Mouse (Mus musculus) heart, embryonic 12.5 days (tissue): Measurements from ENCODE around the gene Spert. TPM values are rescaled to one million over a fixed set of nuclear protein-coding genes. Genes with fewer than 3 reads are reported as not detected.
A peak's percentile ranks its signal among the peaks of the same experiment; 100 is the strongest.

ENCODE experiments used
- ATAC-seq: fragments of 200-750 bp; cut with Nextera tagmentation; 2 replicates; pipeline ENCODE4 v1.8.0; 2017; ENCODE audit warnings: moderate TSS enrichment, moderate library complexity; ENCODE audit not compliant: insufficient number of reproducible peaks, low FRiP score
- H3K27ac ChIP-seq: fragments of 300-500 bp; sonication (generic); 2 replicates; pipeline ENCODE4 v1.5.1; 2016; ENCODE audit warnings: mild to moderate bottlenecking, moderate library complexity; ENCODE audit not compliant: poor library complexity, severe bottlenecking
- H3K27me3 ChIP-seq: fragments of 300-500 bp; sonication (generic); replicated peaks from 2 replicates; pipeline ENCODE4 v1.6.1; 2016; ENCODE audit warnings: mild to moderate bottlenecking, moderate library complexity
- H3K36me3 ChIP-seq: fragments of 300-500 bp; sonication (generic); 2 replicates; pipeline ENCODE4 v1.6.1; 2016; ENCODE audit warnings: mild to moderate bottlenecking, moderate library complexity
- H3K4me1 ChIP-seq: fragments of 300-500 bp; sonication (generic); replicated peaks from 2 replicates; pipeline ENCODE4 v1.6.1; 2016; ENCODE audit warnings: mild to moderate bottlenecking
- H3K4me2 ChIP-seq: fragments of 300-500 bp; sonication (generic); 2 replicates; pipeline ENCODE4 v1.6.1; 2016; ENCODE audit warnings: mild to moderate bottlenecking, moderate library complexity
- H3K4me3 ChIP-seq: fragments of 300-500 bp; sonication (generic); 2 replicates; pipeline ENCODE4 v1.5.1; 2016; ENCODE audit warnings: mild to moderate bottlenecking
- H3K9ac ChIP-seq: fragments of 300-500 bp; sonication (generic); 2 replicates; pipeline ENCODE4 v1.6.1; 2016; ENCODE audit warnings: mild to moderate bottlenecking, moderate library complexity
- H3K9me3 ChIP-seq: fragments of 300-500 bp; sonication (generic); replicated peaks from 2 replicates; pipeline ENCODE4 v1.6.1; 2016; ENCODE audit warnings: mild to moderate bottlenecking, moderate library complexity
- WGBS: fragments of 180-500 bp; shearing (Covaris S2); methylation state at CpG from one replicate; pipeline ENCODE4 v1.1.7; 2016; 5-methylcytosine and 5-hydroxymethylcytosine counted together
- polyA plus RNA-seq: library from polyadenylated mRNA; unstranded; fragments of >200 nt; fragmentation: Nextera tagmentation; extraction: Ambion mirVana; gene quantifications from 2 replicates; pipeline ENCODE4 v1.2.1, GENCODE M21; 2016

Gene Spert
- polyA plus RNA-seq: not detected in 2 replicates

- ATAC-seq: no peak
- Histone ChIP-seq H3K4me3 (no peak within 1 kb of the TSS), H3K36me3 (no peaks in the 10 kb centered on the region), H3K4me2 (no peak within 1 kb of the TSS), H3K9me3 (no peaks in the 10 kb centered on the region), H3K27ac (no peak within 1 kb of the TSS), H3K4me1 (no peaks in the 10 kb centered on the region), H3K9ac (no peak within 1 kb of the TSS), H3K27me3 (no peaks in the 10 kb centered on the region)
- WGBS: 59% methylated on average over 3 of the region's 3 CpGs
Observed at GRCm38 (mm10) chr14:75592978-75593377, at the start of gene Spert. Gene Spert, minus strand, starts transcription at chr14:75593116.

- Histone ChIP-seq H3K9ac (no peak within 1 kb of the TSS), H3K4me2 (no peak within 1 kb of the TSS), H3K9me3 (0 out of 2 replicates have a peak, but pooled peaks cover 4% of the 10 kb centered on the region), H3K27ac (no peak within 1 kb of the TSS), H3K36me3 (no peaks in the 10 kb centered on the region), H3K4me3 (no peak within 1 kb of the TSS), H3K4me1 (no peaks in the 10 kb centered on the region), H3K27me3 (no peaks in the 10 kb centered on the region)
- no peak for ATAC-seq
- 78% methylated on average over 8 of the region's 8 CpGs for WGBS
Observed at GRCm38 (mm10) chr14:75642080-75642479, 49.2 kb upstream of the Spert start, which contains the start of gene Erich6b. Gene Erich6b, plus strand, starts transcription at chr14:75642259.

DNA sequence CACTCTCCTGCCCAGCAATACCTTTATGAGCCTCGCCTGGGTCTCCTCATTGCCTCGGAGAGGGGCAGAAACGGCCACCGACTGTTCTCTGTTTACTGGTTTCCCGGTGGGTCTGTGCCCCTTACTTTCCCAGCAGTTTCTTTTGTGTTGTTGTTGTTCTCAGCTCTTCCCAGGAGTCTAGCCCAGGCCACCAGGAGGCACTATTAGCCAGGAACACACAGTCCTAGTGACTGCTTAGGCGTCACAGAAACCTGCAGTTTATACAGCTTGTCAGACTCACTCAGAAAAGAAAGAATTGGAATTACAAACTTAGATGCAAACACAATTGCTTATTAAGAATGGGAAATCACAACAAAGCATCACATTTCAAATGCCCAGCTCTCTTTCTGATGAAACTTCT is 48.5 kb upstream of the Spert start:
- WGBS: 67% methylated on average over 6 of the region's 6 CpGs

DNA sequence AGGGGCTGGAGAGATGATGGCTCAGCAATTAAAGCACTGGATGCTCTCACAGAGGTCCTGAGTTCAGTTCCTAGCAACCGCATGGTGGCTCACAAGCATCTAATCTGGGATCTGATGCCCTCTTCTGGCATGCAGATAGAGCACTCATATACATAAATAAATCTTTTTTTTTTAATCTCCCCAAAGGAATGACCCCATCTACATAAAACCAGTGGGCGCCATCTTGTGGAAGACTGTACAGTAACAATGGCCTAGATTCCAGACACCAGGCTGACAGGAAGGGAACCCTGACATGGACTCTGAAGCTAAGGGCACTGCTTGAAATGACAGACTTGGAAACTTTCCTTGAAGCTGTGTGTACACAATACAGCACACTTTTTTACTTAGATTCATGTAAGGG is 47.9 kb upstream of the Spert start:
- no peak for ATAC-seq
- no peak overlapping the region for H3K4me2 ChIP-seq
- 78% methylated on average over 2 of the region's 2 CpGs for WGBS
- 0 out of 2 replicates have a peak, but pooled peaks cover 4% of the 10 kb centered on the region for H3K9me3 ChIP-seq
- no peak overlapping the region for H3K4me3 ChIP-seq
- H3K36me3 ChIP-seq: no peaks in the 10 kb centered on the region
- H3K27ac ChIP-seq: no peak overlapping the region
- H3K9ac ChIP-seq: no peak overlapping the region
- no peaks in the 10 kb centered on the region for H3K27me3 ChIP-seq
- peaks cover 6% of the 10 kb centered on the region; the same call in 1 of the 2 replicates for H3K4me1 ChIP-seq

More for the DNA sequence above, 48.5 kb upstream of the Spert start:
- H3K27me3 ChIP-seq: no peaks in the 10 kb centered on the region
- no peak overlapping the region for H3K4me2 ChIP-seq
- no peak for ATAC-seq
- H3K27ac ChIP-seq: no peak overlapping the region
- H3K9ac ChIP-seq: no peak overlapping the region
- H3K36me3 ChIP-seq: no peaks in the 10 kb centered on the region
- H3K4me3 ChIP-seq: no peak overlapping the region
- 0 out of 2 replicates have a peak, but pooled peaks cover 4% of the 10 kb centered on the region for H3K9me3 ChIP-seq
- H3K4me1 ChIP-seq: 0 out of 2 replicates have a peak, but pooled peaks cover under 1% of the 10 kb centered on the region

DNA sequence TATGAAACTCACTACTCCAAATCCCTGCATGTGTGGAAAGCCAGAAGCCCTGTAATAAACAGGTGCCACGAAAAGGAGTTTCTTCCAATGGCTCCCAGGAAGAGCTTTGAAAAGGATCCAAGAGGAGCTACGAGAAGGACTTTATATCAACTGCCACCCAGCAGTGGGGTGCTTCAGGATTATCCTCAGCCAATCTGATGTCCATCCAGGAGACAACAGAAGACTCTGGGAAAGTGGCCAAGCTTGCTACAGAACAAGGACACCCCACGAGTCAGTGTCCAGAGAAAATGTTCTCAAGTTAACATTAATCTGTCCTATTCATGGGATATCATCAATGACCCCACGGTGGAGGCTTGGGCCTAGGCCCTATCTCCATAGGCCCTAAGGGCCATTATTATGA is 44.7 kb upstream of the Spert start:
- H3K9ac ChIP-seq: no peak overlapping the region
- H3K27ac ChIP-seq: no peak overlapping the region
- H3K36me3 ChIP-seq: no peaks in the 10 kb centered on the region
- ATAC-seq: no peak
- WGBS: 74% methylated on average over 4 of the region's 4 CpGs
- H3K4me2 ChIP-seq: no peak overlapping the region
- no peaks in the 10 kb centered on the region for H3K27me3 ChIP-seq
- H3K4me1 ChIP-seq: peaks cover 6% of the 10 kb centered on the region; the same call in 1 of the 2 replicates
- H3K9me3 ChIP-seq: no peaks in the 10 kb centered on the region
- no peak overlapping the region for H3K4me3 ChIP-seq

DNA sequence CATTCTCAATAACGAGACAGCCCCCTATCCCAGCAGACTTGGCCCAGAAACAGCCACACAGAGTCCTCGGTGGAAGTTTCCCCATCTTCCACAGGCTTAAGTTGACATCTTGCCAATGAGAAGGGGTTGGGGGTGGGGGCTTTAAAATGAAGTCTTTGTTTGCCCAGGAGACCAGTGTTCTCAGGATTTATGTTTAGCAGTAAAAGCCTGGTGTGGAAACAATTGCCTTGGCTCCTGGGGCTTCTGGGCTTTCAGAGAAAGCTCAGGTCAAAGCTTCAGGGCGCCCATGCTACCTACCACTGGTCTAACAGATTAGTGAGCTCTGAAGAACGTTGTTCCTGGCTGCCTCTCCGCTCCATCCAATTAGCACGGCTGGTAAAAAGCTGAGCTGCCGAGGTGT is 43.2 kb upstream of the Spert start:
- peak overlapping the region; percentile 14; the same call in 1 of the 2 replicates for H3K4me2 ChIP-seq
- 56% methylated on average over 7 of the region's 7 CpGs for WGBS
- no peak for ATAC-seq

DNA sequence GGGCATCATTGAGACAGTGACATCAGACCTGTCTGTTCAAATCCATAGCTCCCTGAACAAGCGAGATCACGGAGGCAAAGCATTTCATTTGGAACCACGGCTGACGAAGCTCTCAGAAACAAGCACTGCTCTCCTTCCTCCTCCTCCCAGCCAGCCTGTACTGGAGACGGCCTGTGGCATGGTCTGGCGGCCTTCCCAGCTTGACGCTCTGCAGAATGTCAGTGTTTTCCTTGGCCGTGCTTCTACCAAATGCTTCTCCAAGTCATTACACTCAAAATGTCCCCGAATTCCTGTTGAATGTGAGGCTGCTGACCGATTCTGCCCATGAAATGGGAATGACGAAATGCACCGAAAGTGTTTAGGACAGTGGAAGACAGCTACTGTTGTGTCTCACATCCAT is 42.4 kb upstream of the Spert start:
- peak overlapping the region; percentile 29; the same call in 1 of the 2 replicates for H3K27ac ChIP-seq
- H3K4me1 ChIP-seq: peaks cover 6% of the 10 kb centered on the region; the same call in 1 of the 2 replicates
- no peaks in the 10 kb centered on the region for H3K9me3 ChIP-seq
- peak; percentile 75; the same call in 1 of the 2 replicates for ATAC-seq
- peak overlapping the region; percentile 14; the same call in 1 of the 2 replicates for H3K4me2 ChIP-seq
- H3K27me3 ChIP-seq: no peaks in the 10 kb centered on the region
- no peak overlapping the region for H3K9ac ChIP-seq
- H3K4me3 ChIP-seq: no peak overlapping the region
- no peaks in the 10 kb centered on the region for H3K36me3 ChIP-seq
- WGBS: 47% methylated on average over 12 of the region's 12 CpGs

More for the DNA sequence above, 43.2 kb upstream of the Spert start:
- no peaks in the 10 kb centered on the region for H3K9me3 ChIP-seq
- H3K4me1 ChIP-seq: peaks cover 6% of the 10 kb centered on the region; the same call in 1 of the 2 replicates
- H3K27ac ChIP-seq: no peak overlapping the region
- H3K4me3 ChIP-seq: no peak overlapping the region
- H3K9ac ChIP-seq: no peak overlapping the region
- no peaks in the 10 kb centered on the region for H3K27me3 ChIP-seq
- no peaks in the 10 kb centered on the region for H3K36me3 ChIP-seq

DNA sequence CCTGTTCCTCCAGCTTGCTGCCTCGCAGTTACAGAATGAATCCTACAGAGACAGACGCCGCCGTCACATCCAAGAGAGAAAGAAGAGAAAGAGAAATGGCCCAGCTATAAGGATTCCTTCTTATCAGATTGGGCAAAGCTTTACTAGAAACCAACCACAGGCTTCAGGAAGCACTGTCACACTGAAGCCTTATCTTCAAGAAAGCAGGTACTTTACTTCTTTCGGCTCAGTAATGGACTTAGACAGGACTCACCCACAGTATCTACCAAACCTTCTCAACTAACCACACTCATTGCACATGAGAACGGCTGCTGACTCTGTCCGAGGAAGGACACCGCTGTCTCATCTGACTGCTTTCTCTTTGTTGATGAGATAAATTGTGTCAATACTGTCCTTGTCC is 36.0 kb upstream of the Spert start:
- no peak overlapping the region for H3K27ac ChIP-seq
- H3K4me1 ChIP-seq: no peaks in the 10 kb centered on the region
- no peak overlapping the region for H3K9ac ChIP-seq
- H3K4me3 ChIP-seq: no peak overlapping the region
- ATAC-seq: no peak
- H3K9me3 ChIP-seq: no peaks in the 10 kb centered on the region
- H3K4me2 ChIP-seq: no peak overlapping the region
- no peaks in the 10 kb centered on the region for H3K27me3 ChIP-seq
- WGBS: 73% methylated on average over 8 of the region's 8 CpGs
- no peaks in the 10 kb centered on the region for H3K36me3 ChIP-seq

DNA sequence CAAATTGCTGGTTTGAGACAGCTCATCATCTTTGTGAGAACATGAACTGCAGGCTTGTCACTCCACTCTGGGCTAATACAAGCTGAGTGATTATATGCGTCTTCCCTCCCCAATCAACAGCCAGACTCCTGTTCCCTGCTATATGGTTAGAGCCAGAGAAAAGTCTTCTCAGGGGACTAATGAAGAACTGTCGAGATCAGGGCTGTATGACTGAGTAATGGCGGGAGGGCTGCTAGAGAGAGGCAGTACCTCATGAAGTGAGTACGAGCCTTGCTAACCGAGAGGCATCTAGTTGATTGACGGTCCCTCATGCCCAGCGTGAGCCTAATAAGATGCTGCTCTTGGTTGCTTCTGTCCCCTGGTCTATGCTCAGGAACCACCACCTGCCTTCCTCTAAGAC is 30.1 kb upstream of the Spert start:
- H3K4me3 ChIP-seq: no peak overlapping the region
- H3K27me3 ChIP-seq: no peaks in the 10 kb centered on the region
- H3K36me3 ChIP-seq: no peaks in the 10 kb centered on the region
- no peak overlapping the region for H3K4me2 ChIP-seq
- WGBS: 72% methylated on average over 7 of the region's 7 CpGs
- H3K9me3 ChIP-seq: no peaks in the 10 kb centered on the region
- no peak for ATAC-seq
- H3K9ac ChIP-seq: no peak overlapping the region
- H3K4me1 ChIP-seq: no peaks in the 10 kb centered on the region
- no peak overlapping the region for H3K27ac ChIP-seq

DNA sequence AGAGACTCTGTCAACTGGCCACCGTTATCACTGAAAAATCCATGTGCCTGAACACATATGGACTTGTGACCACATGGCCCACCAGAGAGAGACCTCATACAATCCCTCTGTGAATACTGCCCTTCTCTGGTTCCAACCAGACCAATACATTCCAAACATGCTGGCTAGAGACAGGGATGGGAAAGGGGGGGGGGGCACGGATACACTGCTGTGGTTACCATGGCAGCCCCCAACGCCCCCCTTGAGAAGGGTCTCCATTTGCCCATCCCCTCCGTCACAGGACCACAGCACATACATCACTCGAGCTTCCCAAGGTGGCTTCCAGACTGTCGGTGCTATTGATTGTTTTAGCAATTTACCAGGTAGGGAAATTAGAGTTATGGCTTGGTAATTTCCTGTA is 23.5 kb upstream of the Spert start:
- no peaks in the 10 kb centered on the region for H3K36me3 ChIP-seq
- no peaks in the 10 kb centered on the region for H3K4me1 ChIP-seq
- H3K27me3 ChIP-seq: no peaks in the 10 kb centered on the region
- ATAC-seq: no peak
- no peak overlapping the region for H3K27ac ChIP-seq
- H3K9ac ChIP-seq: no peak overlapping the region
- H3K9me3 ChIP-seq: no peaks in the 10 kb centered on the region
- 82% methylated on average over 6 of the region's 6 CpGs for WGBS
- no peak overlapping the region for H3K4me2 ChIP-seq
- H3K4me3 ChIP-seq: no peak overlapping the region

DNA sequence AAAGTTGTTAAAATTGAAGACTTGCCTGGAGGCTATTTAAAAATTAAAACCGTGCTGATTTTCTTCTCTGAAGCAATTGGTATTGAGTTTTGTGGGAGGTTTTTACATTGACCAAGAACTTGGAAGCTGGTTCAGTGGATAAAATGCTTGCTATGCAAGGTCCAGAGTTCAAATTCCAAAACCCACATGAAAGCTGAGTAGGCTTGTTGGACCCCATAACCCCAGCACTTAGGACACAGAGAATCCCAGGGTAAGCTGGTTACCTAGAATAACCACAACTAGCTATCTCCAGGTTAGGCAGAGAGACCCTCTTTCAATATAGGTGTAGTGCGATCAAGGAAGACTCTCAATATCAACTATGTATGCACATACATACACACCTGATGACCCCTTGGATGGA is 16.3 kb upstream of the Spert start:
- Histone ChIP-seq H3K9me3 (no peaks in the 10 kb centered on the region), H3K9ac (no peak overlapping the region), H3K4me3 (no peak overlapping the region), H3K4me2 (no peak overlapping the region), H3K4me1 (no peaks in the 10 kb centered on the region), H3K27ac (no peak overlapping the region), H3K36me3 (no peaks in the 10 kb centered on the region), H3K27me3 (peaks cover 8% of the 10 kb centered on the region; the same call in 1 of the 2 replicates)
- 85% methylated on average over 2 of the region's 2 CpGs for whole genome bisulfite sequencing
- ATAC-seq: no peak

DNA sequence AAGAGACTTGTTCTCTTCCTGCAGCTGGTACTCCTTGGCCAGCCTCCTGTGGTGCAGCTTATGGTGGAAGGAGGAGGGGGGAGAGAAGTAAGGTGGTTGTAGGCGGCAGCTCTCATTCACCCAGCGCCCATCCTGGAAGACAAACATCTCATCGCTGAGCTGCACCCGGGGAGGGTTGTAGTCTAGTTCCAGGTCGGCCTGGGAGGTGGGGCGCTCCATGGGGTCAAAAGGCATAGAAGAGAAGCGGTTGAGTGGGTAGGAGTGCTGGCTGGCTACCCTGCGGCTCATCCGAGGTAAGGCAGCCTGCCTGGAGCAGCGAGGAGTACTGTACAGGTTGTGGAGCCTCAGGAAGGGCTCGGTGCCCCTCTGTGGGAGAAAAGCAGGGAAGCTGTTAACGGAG is 9.0 kb downstream of the Spert start:
- no peak overlapping the region for H3K9ac ChIP-seq
- no peak overlapping the region for H3K4me2 ChIP-seq
- no peak for ATAC-seq
- no peaks in the 10 kb centered on the region for H3K27me3 ChIP-seq
- no peak overlapping the region for H3K4me3 ChIP-seq
- no peak overlapping the region for H3K27ac ChIP-seq
- H3K4me1 ChIP-seq: no peaks in the 10 kb centered on the region
- no peaks in the 10 kb centered on the region for H3K9me3 ChIP-seq
- no peaks in the 10 kb centered on the region for H3K36me3 ChIP-seq
- 81% methylated on average over 12 of the region's 12 CpGs for WGBS
